Mouse (Mus musculus) CH12.LX (cell line): ENCODE data around the gene Ahnak. TPM values are rescaled to one million over a fixed set of nuclear protein-coding genes. Genes with fewer than 3 reads are reported as not detected.

ENCODE experiments used
- DNase-seq: peaks from one replicate; pipeline ENCODE4 v3.0.0-alpha.2; 2013; ENCODE audit errors: extremely low read depth
- H3K27ac ChIP-seq: 2 replicates; pipeline ENCODE4 v1.5.1; 2012; ENCODE audit warnings: low read depth, mild to moderate bottlenecking, control low read depth, moderate library complexity; ENCODE audit not compliant: insufficient read depth
- H3K27me3 ChIP-seq: replicated peaks from 2 replicates; pipeline ENCODE3; 2012; ENCODE audit warnings: inconsistent platforms
- H3K36me3 ChIP-seq, 2 experiments: replicated peaks in 1 of 2; 2 replicates each; pipeline versions ENCODE3 to v1.6.1; 2012; ENCODE audit warnings: inconsistent platforms in 1 of 2, low read length in 1 of 2, mild to moderate bottlenecking in 1 of 2, mixed read lengths in 1 of 2, moderate library complexity in 1 of 2; ENCODE audit not compliant: control insufficient read depth in 1 of 2, insufficient read depth in 1 of 2
- H3K4me1 ChIP-seq, 2 experiments: 2 replicates each; pipeline ENCODE4 v1.6.1; 2012; ENCODE audit warnings: inconsistent platforms in 1 of 2, moderate library complexity in 1 of 2; ENCODE audit not compliant: insufficient read depth in 2 of 2, control insufficient read depth in 1 of 2
- H3K4me2 ChIP-seq: 2 replicates; pipeline ENCODE4 v1.6.1; 2012; ENCODE audit warnings: low read depth, mild to moderate bottlenecking, control low read depth; ENCODE audit not compliant: poor library complexity, insufficient read depth, severe bottlenecking
- H3K4me3 ChIP-seq, 3 experiments: fragments of 150-350 bp in 1 of 3; sonication (generic) in 1 of 3; replicated peaks in 1 of 3; 2 replicates each; pipeline versions ENCODE3 to v1.5.1; 2011 to 2012; ENCODE audit warnings: low read depth in 2 of 3, low read length in 2 of 3, mild to moderate bottlenecking in 2 of 3, moderate library complexity in 2 of 3, control low read depth in 1 of 3, improper control_type of control experiment in 1 of 3, inconsistent platforms in 1 of 3, mixed read lengths in 1 of 3; ENCODE audit not compliant: poor library complexity in 1 of 3
- H3K79me2 ChIP-seq: replicated peaks from 2 replicates; pipeline ENCODE4 v1.6.1; 2012; ENCODE audit warnings: mild to moderate bottlenecking, moderate library complexity; ENCODE audit not compliant: control insufficient read depth, poor library complexity, insufficient read depth, severe bottlenecking; ENCODE audit errors: extremely low read depth
- H3K9ac ChIP-seq: 2 replicates; pipeline ENCODE4 v1.6.1; 2012; ENCODE audit warnings: low read depth, mild to moderate bottlenecking, control low read depth, moderate library complexity; ENCODE audit not compliant: insufficient read depth
- H3K9me3 ChIP-seq: replicated peaks from 2 replicates; pipeline ENCODE3; 2012; ENCODE audit warnings: low read length, inconsistent platforms, mixed read lengths
- BHLHE40 ChIP-seq: IDR thresholded peaks from 2 replicates; pipeline ENCODE4 v1.6.1; 2011; ENCODE audit warnings: mild to moderate bottlenecking, low read depth, low read length, improper control_type of control experiment
- CHD1 ChIP-seq: IDR thresholded peaks from 2 replicates; pipeline ENCODE4 v1.6.1; 2012; ENCODE audit warnings: low read depth, low read length, improper control_type of control experiment, inconsistent platforms
- CHD2 ChIP-seq: IDR thresholded peaks from 2 replicates; pipeline ENCODE4 v1.6.1; 2011; ENCODE audit warnings: low read length, improper control_type of control experiment
- E2F4 ChIP-seq: IDR thresholded peaks from 2 replicates; pipeline ENCODE4 v1.6.1; 2011; ENCODE audit warnings: low read depth, low read length, improper control_type of control experiment; ENCODE audit not compliant: insufficient replicate concordance
- ELF1 ChIP-seq: IDR thresholded peaks from 2 replicates; pipeline ENCODE4 v1.6.1; 2014; ENCODE audit warnings: low read depth, mild to moderate bottlenecking, inconsistent platforms, low read length, improper control_type of control experiment
- EP300 ChIP-seq: IDR thresholded peaks from 2 replicates; pipeline ENCODE4 v1.6.1; 2011; ENCODE audit warnings: low read length, improper control_type of control experiment
- ETS1 ChIP-seq: conservative IDR thresholded peaks from 2 replicates; pipeline ENCODE4 v1.6.1; 2012; ENCODE audit warnings: low read depth, mild to moderate bottlenecking, inconsistent platforms, low read length, improper control_type of control experiment, moderate library complexity
- IRF4 ChIP-seq: IDR thresholded peaks from 2 replicates; pipeline ENCODE4 v1.6.1; 2014; ENCODE audit warnings: low read depth, mild to moderate bottlenecking, inconsistent platforms, low read length, improper control_type of control experiment
- JUN ChIP-seq: IDR thresholded peaks from 2 replicates; pipeline ENCODE4 v1.6.1; 2011; ENCODE audit warnings: low read depth, mild to moderate bottlenecking, low read length, improper control_type of control experiment, moderate library complexity; ENCODE audit not compliant: insufficient read depth
- JUND ChIP-seq: conservative IDR thresholded peaks from 2 replicates; pipeline ENCODE4 v1.6.1; 2011; ENCODE audit warnings: low read depth, low read length, improper control_type of control experiment
- KAT2A ChIP-seq: IDR thresholded peaks from 2 replicates; pipeline ENCODE4 v1.6.1; 2012; ENCODE audit warnings: low read length, improper control_type of control experiment, inconsistent platforms; ENCODE audit not compliant: insufficient replicate concordance
- MAFK ChIP-seq: IDR thresholded peaks from 2 replicates; pipeline ENCODE4 v1.6.1; 2011; ENCODE audit warnings: low read length, improper control_type of control experiment; ENCODE audit not compliant: insufficient replicate concordance
- MAZ ChIP-seq: IDR thresholded peaks from 2 replicates; pipeline ENCODE4 v1.6.1; 2012; ENCODE audit warnings: low read depth, mild to moderate bottlenecking, inconsistent platforms, low read length, improper control_type of control experiment, moderate library complexity
- MEF2A ChIP-seq: IDR thresholded peaks from 2 replicates; pipeline ENCODE4 v1.6.1; 2014; ENCODE audit warnings: low read depth, mild to moderate bottlenecking, inconsistent platforms, low read length, improper control_type of control experiment, borderline replicate concordance
- MXI1 ChIP-seq: IDR thresholded peaks from 2 replicates; pipeline ENCODE4 v1.6.1; 2011; ENCODE audit warnings: mild to moderate bottlenecking, low read depth, low read length, improper control_type of control experiment
- NELFE ChIP-seq: IDR thresholded peaks from 2 replicates; pipeline ENCODE4 v1.6.1; 2011; ENCODE audit warnings: low read depth, low read length, improper control_type of control experiment
- NRF1 ChIP-seq: IDR thresholded peaks from 2 replicates; pipeline ENCODE4 v1.6.1; 2014; ENCODE audit warnings: low read depth, mild to moderate bottlenecking, inconsistent platforms, low read length, improper control_type of control experiment, moderate library complexity
- PAX5 ChIP-seq: IDR thresholded peaks from 2 replicates; pipeline ENCODE4 v1.6.1; 2012; ENCODE audit warnings: low read length, inconsistent platforms, mixed read lengths
- POLR2A ChIP-seq: IDR thresholded peaks from 2 replicates; pipeline ENCODE4 v1.6.1; 2011; ENCODE audit warnings: low read depth, mild to moderate bottlenecking, improper control_type of control experiment, low read length
- RAD21 ChIP-seq: IDR thresholded peaks from 2 replicates; pipeline ENCODE4 v1.6.1; 2011; ENCODE audit warnings: low read depth, mild to moderate bottlenecking, low read length, improper control_type of control experiment, moderate library complexity
- RCOR1 ChIP-seq: conservative IDR thresholded peaks from 2 replicates; pipeline ENCODE4 v1.6.1; 2012; ENCODE audit warnings: low read depth, mild to moderate bottlenecking, inconsistent platforms, low read length, improper control_type of control experiment
- SIN3A ChIP-seq: IDR thresholded peaks from 2 replicates; pipeline ENCODE4 v1.6.1; 2012; ENCODE audit warnings: low read length, improper control_type of control experiment, inconsistent platforms
- TCF12 ChIP-seq: IDR thresholded peaks from 2 replicates; pipeline ENCODE4 v1.6.1; 2014; ENCODE audit warnings: low read depth, mild to moderate bottlenecking, inconsistent platforms, low read length, improper control_type of control experiment
- UBTF ChIP-seq: IDR thresholded peaks from 2 replicates; pipeline ENCODE4 v1.6.1; 2012; ENCODE audit warnings: low read depth, mild to moderate bottlenecking, inconsistent platforms, low read length, improper control_type of control experiment, moderate library complexity
- USF1 ChIP-seq: IDR thresholded peaks from 2 replicates; pipeline ENCODE4 v1.6.1; 2014; ENCODE audit warnings: low read depth, mild to moderate bottlenecking, inconsistent platforms, low read length, improper control_type of control experiment
- USF2 ChIP-seq: conservative IDR thresholded peaks from 2 replicates; pipeline ENCODE4 v1.6.1; 2011; ENCODE audit warnings: low read depth, low read length, improper control_type of control experiment
- ZC3H11A ChIP-seq: IDR thresholded peaks from 2 replicates; pipeline ENCODE4 v1.6.1; 2012; ENCODE audit warnings: low read depth, mild to moderate bottlenecking, inconsistent platforms, low read length, improper control_type of control experiment
- ZKSCAN1 ChIP-seq: IDR thresholded peaks from 2 replicates; pipeline ENCODE4 v1.6.1; 2012; ENCODE audit warnings: low read depth, inconsistent platforms, low read length, improper control_type of control experiment, borderline replicate concordance
- ZNF384 ChIP-seq: IDR thresholded peaks from 2 replicates; pipeline ENCODE4 v1.6.1; 2012; ENCODE audit warnings: low read depth, low read length, improper control_type of control experiment, inconsistent platforms
- dilution Hi-C: fragments of 300-500 bp; cut with MboI; formaldehyde crosslinking; loops from 2 replicates; pipeline ENCODE4 v1.14.3; 2020; ENCODE audit warnings: low sequenced_read_pairs; ENCODE audit not compliant: extremely low pct_unique_long_range_greater_than_20kb, extremely low pct_ligation_motif_present
- in situ Hi-C: fragments of 300-500 bp; cut with MboI; formaldehyde crosslinking; loops from 3 replicates; pipeline ENCODE4 v1.14.3; 2019; ENCODE audit warnings: low sequenced_read_pairs, low pct_ligation_motif_present, low pct_unique_long_range_greater_than_20kb, mixed read lengths
- polyA plus RNA-seq: library from polyadenylated mRNA; unstranded; fragments of >175 nt; gene quantifications from 2 replicates; pipeline ENCODE4 v1.2.1, GENCODE M21; 2012; ENCODE audit warnings: low read depth; ENCODE audit not compliant: insufficient read length
- total RNA-seq, 2 experiments: library from RNA; depleted of rRNA; stranded (reverse); fragments of 300-350 nt in 1 of 2; fragments of >200 nt in 1 of 2; gene quantifications; 2 replicates each; pipeline ENCODE4 v1.2.3; 2012 to 2014

The Ahnak gene
- total and polyA plus RNA-seq, 3 experiments: 1.7 to 21.7 (median 1.8) TPM

GRCm38 (mm10) chr19:9099751-9100150 lies 110.7 kb downstream of the Ahnak start:
- no peak overlapping the region for H3K4me3 ChIP-seq
- H3K9ac ChIP-seq: peak overlapping the region; percentile 33; the same call in 1 of the 2 replicates
- no peaks in the 10 kb centered on the region for H3K27me3 ChIP-seq
- no peaks in the 10 kb centered on the region for H3K36me3 ChIP-seq
- no peak for TF ChIP-seq CHD1
- no peak for TF ChIP-seq JUN
- TF ChIP-seq NRF1: no peak
- no peak for TF ChIP-seq ETS1
- no peak for TF ChIP-seq POLR2A
- no peak for TF ChIP-seq MAZ
- no peak for TF ChIP-seq BHLHE40
- no peak for TF ChIP-seq TCF12
- no peak for TF ChIP-seq ZNF384
- TF ChIP-seq MXI1: no peak
- TF ChIP-seq KAT2A: no peak
- TF ChIP-seq SIN3A: no peak
- no peak for TF ChIP-seq PAX5
- no peak for TF ChIP-seq USF1
- TF ChIP-seq MAFK: no peak
- no peak for TF ChIP-seq USF2
- no peak for TF ChIP-seq E2F4
- dilution Hi-C loops: no loop called here
- no peak for DNase-seq
- no peak overlapping the region for H3K27ac ChIP-seq
- in situ Hi-C loops: loop anchor here (5.0 to 25.0 kb wide), 2 partner anchors 242 to 362 kb away; partner anchors contain the start of genes 1700092M07Rik, Stx5a and Wdr74
- H3K4me1 ChIP-seq: peaks cover 25 to 43% of the 10 kb centered on the region in 2 experiments
- H3K4me2 ChIP-seq: peak overlapping the region; percentile 79; the same call in 1 of the 2 replicates
- no peaks in the 10 kb centered on the region for H3K79me2 ChIP-seq
- H3K9me3 ChIP-seq: no peaks in the 10 kb centered on the region

- dilution Hi-C loops: no loop called here
- Histone ChIP-seq H3K4me2 (peak overlapping the region; percentile 79), H3K27ac (peak overlapping the region; percentile 80), H3K79me2 (no peaks in the 10 kb centered on the region), H3K4me3 (no peak overlapping the region), H3K36me3 (no peaks in the 10 kb centered on the region), H3K9me3 (no peaks in the 10 kb centered on the region), H3K9ac (peak overlapping the region; percentile 33; the same call in 1 of the 2 replicates), H3K27me3 (no peaks in the 10 kb centered on the region), H3K4me1 (peaks cover 25 to 47% of the 10 kb centered on the region in 2 experiments)
- in situ Hi-C loops: loop anchor here (5.0 to 25.0 kb wide), 2 partner anchors 243 to 363 kb away; partner anchors contain the start of genes 1700092M07Rik, Stx5a and Wdr74
- peak; percentile 89 for DNase-seq
- peak; percentile 99 for TF ChIP-seq IRF4
- peak; percentile 42; the same call in 1 of the 2 replicates for TF ChIP-seq POLR2A
- TF ChIP-seq MAFK: peak; percentile 100
- TF ChIP-seq MEF2A: peak; percentile 70
- peak; percentile 97 for TF ChIP-seq JUN
- TF ChIP-seq ELF1: peak; percentile 17; the same call in 1 of the 2 replicates
- peak; percentile 78 for TF ChIP-seq BHLHE40
- no peak for TF ChIP-seq MXI1
- no peak for TF ChIP-seq ZKSCAN1
- TF ChIP-seq NELFE: no peak
- peak; percentile 59; the same call in 1 of the 2 replicates for TF ChIP-seq SIN3A
- TF ChIP-seq PAX5: no peak
- peak; percentile 100 for TF ChIP-seq JUND
- peak; percentile 65 for TF ChIP-seq CHD2
- TF ChIP-seq TCF12: peak; percentile 74
- no peak for TF ChIP-seq RAD21
- no peak for TF ChIP-seq E2F4
- peak; percentile 98 for TF ChIP-seq EP300
- TF ChIP-seq ZC3H11A: no peak
- TF ChIP-seq UBTF: no peak
- peak; percentile 98 for TF ChIP-seq RCOR1
- 0 out of 2 replicates have a peak, but pooled peaks have one; percentile 26 for TF ChIP-seq NRF1
- no peak for TF ChIP-seq KAT2A
These were observed 111.4 kb downstream of the Ahnak start for GRCm38 (mm10) chr19:9100297-9101061.
